Mouse (Mus musculus) NIH3T3 (cell line): ENCODE data around the gene Dennd4c.

Experiments used
- DNase-seq: peaks from one replicate; pipeline ENCODE4 v3.0.0-alpha.2; 2012; ENCODE audit warnings: low read depth

Gene Dennd4c

GRCm38 (mm10) chr4:86748336-86749291 is at the start of gene Dennd4c:
Gene Dennd4c (plus strand): TSS chr4:86748555.
- peak; percentile 100 for DNase-seq

DNA sequence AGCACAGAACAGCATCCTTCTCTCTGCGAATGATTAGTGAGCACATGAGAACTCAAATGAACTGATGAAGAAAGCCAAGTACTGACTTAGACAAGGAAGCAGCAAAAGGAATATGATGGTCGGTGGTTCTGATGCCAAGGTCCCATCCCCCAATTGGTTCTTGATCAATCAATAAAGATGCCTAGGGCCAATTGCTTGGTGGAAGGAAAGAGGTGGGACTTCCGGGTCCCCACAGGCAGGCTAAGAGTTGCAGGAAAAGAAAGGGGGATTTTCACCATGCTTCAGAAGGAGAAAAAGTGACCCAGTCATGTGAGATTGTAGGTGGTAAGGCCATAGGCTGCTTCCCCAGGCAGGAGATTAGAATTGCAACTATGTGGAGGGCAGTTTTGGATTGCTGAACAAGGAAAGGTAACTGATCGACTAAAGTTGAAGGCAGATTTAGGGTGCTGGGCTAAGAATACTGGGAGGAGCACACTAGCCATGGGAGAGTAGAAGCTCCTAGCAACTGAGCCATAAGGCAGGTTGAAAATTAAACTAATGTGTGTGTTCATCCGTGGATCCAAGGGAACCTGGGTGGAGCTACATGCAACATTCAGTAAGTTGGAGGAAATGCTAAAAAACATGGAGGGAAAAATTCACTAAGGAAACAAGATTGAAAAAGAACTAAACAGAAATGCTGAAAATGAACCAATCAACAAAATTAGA is 49.0 kb upstream of the Dennd4c start:
- DNase-seq, result no peak

DNA sequence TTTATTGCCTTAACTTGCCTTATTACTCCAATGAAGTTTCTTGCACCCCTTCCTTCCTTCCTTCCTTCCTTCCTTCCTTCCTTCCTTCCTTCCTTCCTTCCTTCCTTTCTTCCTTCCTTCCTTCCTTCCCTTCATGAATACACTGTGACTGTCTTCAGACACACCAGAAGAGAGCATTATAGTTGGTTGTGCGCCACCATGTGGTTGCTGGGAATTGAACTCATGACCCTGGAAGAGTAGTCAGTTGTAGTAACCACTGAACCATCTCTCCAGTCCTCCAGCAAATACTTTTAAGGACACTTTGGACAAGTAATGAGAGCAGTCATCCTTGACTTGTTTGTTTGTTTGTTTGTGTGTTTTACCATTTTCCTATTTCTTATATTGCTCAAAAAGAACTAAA is 39.6 kb upstream of the Dennd4c start:
- no peak for DNase-seq

DNA sequence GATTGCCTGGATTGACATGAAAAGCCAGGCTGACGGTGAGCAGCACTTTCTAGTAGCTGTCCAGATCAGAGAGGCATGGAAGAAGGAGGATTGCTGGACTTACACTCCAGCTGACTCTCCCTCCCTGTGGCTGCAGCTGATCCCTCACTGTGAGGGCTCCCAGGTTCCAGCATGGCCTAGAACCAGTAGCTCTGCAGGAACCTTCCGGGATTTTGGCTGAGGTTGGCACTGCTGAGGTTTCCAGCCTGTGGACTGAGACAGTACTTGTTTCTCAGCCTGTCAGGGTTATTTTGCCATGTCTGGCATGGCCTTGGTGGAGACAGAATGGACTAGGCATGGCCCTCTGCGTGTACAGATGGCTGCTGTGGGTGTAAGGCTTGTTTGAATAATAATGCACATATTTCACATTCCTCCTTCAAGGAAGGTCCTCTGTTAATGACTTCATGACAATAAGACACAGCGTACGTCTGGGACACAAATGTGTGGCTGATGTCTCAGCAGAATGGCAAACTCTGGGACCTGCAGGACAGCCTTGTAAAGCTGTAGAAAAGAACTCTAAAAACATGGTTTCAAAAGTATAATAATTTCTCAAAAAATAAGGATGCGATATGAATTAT is 38.2 kb upstream of the Dennd4c start:
- DNase-seq, result no peak

DNA sequence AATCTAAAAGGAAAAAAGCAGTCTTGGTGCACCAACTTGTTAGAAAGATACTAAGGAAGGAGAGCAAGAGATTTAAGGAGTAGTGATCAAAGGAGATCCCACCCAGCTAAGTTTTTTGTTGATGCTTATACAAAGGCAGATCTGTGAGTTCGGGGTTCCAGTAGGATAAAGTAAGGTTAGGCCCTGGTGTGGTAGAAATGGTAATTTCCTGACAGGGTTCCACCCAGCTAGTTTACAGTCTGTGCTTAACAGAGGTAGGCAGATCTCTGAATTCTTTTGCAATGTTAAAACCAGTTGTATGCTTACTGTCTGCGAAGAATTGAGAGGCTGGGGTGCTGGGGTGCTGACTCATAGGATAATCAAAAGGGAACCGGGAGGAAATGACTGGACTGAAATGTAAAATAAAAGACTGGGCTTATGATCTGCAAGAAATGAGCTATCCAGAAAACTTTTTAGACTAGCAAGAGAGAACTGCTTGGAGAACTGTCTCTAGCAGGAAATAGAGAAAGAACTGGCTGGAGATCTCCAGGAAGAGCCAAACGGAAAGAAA is 37.6 kb upstream of the Dennd4c start:
- peak; percentile 73 for DNase-seq

GRCm38 (mm10) chr4:86712751-86713195 is 35.6 kb upstream of the Dennd4c start:
- peak; percentile 95 for DNase-seq

DNA sequence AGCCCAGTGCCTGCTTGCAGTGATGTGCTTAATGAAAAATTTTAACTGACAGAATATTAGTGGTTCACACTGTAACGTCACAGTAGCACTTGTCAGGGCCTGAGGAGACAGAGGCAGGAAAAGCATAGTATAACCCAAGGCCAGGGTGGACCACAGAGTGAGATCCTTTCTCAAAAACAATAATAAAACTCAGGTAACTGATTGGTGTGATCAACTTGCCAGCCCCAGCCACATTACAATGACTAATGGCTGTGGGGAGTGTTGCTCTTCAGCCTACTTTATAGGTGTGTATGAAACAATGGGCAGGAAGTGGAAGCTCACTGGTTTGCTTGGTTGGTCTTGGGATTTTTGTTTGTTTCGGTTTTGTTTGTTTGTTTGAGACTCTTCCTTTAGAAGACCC is 34.8 kb upstream of the Dennd4c start:
- peak; percentile 40 for DNase-seq

DNA sequence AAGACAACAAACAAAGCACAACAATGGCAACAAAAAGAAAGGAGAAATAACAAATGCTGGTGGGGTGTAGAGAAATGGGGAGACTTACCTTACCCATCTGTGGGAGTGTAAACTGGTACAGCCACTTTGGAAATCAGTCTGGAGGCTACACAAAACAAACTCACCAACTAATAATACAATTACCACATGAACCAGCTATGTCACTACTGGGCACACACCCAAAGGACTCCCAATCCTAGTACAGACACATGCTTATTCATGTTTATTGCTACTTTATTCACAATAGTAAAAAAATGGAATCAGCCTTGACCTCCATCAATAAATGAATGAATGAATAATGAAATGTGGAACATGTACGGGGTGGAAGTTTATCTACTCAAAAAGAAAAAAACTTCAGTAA is 33.0 kb upstream of the Dennd4c start:
- peak; percentile 43 for DNase-seq

- peak; percentile 90 for DNase-seq
Observed at GRCm38 (mm10) chr4:86717176-86717575, 31.2 kb upstream of the Dennd4c start.

- no peak for DNase-seq
Observed at GRCm38 (mm10) chr4:86718878-86719577, 29.3 kb upstream of the Dennd4c start.

GRCm38 (mm10) chr4:86721856-86722358 is 26.4 kb upstream of the Dennd4c start:
- DNase-seq, result no peak

GRCm38 (mm10) chr4:86725175-86725574 is 23.2 kb upstream of the Dennd4c start:
- no peak for DNase-seq

- DNase-seq, result no peak
Observed at GRCm38 (mm10) chr4:86726141-86726540, 22.2 kb upstream of the Dennd4c start.

DNA sequence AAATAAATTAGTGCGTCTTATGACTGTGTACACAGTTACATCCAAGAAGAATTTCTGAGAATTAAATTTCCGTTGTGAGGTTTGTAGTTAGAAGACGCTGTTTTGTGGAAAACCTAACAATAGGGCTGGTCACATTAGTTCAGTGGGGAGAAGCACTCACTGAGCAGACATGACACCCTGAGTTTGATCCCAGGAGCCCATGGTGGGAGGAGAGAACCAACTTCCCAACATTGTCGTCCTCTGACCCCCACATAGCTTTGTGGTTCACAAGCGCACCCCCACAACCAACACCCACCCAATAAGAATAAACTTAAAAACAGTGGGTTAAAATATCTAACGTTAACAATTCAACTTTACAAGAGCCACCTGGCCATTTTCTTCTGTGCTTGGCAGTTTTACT is 18.5 kb upstream of the Dennd4c start:
- no peak for DNase-seq

DNA sequence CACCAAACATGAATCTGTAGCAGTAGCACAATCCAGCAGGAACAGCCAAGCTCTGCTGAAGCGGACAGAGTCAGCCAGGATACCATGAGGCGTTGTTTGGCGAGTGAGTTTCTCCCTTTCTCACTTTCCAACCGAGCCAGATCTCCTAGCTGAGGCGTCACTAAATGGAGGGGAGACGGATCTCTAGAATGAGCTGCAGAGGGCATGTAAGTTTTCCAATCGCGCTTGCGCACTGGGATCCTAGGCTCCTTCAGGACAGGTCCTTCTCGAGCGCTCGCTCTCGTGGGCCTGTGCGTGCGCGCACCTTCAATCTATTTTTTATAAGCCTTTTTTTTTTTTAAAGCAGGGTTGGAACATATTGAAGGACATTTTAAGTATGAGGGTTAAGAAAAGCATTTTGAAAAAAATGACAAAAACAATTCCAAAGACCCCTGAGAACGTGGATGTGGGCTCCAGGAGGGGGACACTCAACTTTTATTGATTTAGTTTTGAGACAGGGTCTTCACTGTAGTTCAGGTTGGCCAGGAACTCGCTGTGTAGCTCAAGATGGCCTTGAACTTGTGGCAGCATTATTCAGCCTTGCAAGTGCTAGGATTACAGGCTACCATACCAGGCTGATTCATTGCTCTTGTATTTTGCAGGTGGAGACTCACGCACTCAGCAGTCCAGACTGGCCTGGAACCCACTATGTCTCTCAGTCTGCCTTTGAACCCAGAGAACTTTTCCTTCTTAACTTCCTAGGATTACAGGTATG is 14.1 kb upstream of the Dennd4c start:
- DNase-seq, result no peak

- no peak for DNase-seq
Observed at GRCm38 (mm10) chr4:86739308-86739993, 8.9 kb upstream of the Dennd4c start.

- DNase-seq, result peak; percentile 54
Observed at GRCm38 (mm10) chr4:86749361-86749841, 1.0 kb downstream of the Dennd4c start.

GRCm38 (mm10) chr4:86750346-86750945 is 2.1 kb downstream of the Dennd4c start:
- DNase-seq, result no peak

DNA sequence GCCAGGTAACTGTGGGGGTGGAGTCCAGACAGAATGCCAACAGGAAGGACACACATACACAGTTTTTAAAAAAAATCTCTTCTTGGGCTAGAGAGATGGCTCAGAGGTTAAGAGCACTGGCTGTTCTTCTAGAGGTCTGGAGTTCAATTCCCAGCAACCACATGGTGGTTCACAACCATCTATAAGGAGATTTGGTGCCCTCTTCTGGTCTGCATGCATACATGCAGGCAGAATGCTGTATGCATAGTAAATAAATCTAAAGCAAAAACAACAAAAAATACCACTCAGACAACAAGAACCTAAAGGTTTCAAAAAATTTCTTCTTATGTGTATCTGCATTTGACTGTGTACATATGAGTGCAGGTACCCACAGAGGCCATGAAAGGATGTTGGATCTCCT is 16.0 kb downstream of the Dennd4c start:
- no peak for DNase-seq

- no peak for DNase-seq
Observed at GRCm38 (mm10) chr4:86777587-86777986, 29.2 kb downstream of the Dennd4c start.
